Mouse (Mus musculus) lung, embryonic 14.5 days (tissue): ENCODE measurements around the gene Hoxa5. TPM values are rescaled to one million over a fixed set of nuclear protein-coding genes. Genes with fewer than 3 reads are reported as not detected.

Source experiments
- ATAC-seq: fragments of 200-750 bp; cut with Nextera tagmentation; 2 replicates; pipeline ENCODE4 v1.8.0; 2017; ENCODE audit warnings: mild to moderate bottlenecking, moderate TSS enrichment, moderate library complexity; ENCODE audit not compliant: insufficient read depth
- DNase-seq: peaks from one replicate; pipeline ENCODE4 v3.0.0-alpha.2; 2015
- H3K27ac ChIP-seq: fragments of 300-500 bp; sonication (generic); 2 replicates; pipeline ENCODE4 v1.5.1; 2014; ENCODE audit warnings: low read depth, mild to moderate bottlenecking, moderate library complexity
- H3K27me3 ChIP-seq: fragments of 300-500 bp; sonication (generic); 2 replicates; pipeline ENCODE4 v1.6.1; 2014; ENCODE audit warnings: low read length, control low read depth; ENCODE audit not compliant: insufficient read depth
- H3K36me3 ChIP-seq: fragments of 300-500 bp; sonication (generic); 2 replicates; pipeline ENCODE4 v1.6.1; 2014; ENCODE audit warnings: control low read depth; ENCODE audit not compliant: insufficient read depth
- H3K4me1 ChIP-seq: fragments of 300-500 bp; sonication (generic); 2 replicates; pipeline ENCODE4 v1.6.1; 2014; ENCODE audit warnings: antibody characterized with exemption, control low read depth; ENCODE audit not compliant: insufficient read depth
- H3K4me2 ChIP-seq: fragments of 300-500 bp; sonication (generic); 2 replicates; pipeline ENCODE4 v1.6.1; 2014; ENCODE audit warnings: mild to moderate bottlenecking
- H3K4me3 ChIP-seq: fragments of 300-500 bp; sonication (generic); 2 replicates; pipeline ENCODE4 v1.5.1; 2014; ENCODE audit warnings: low read depth, low read length
- H3K9ac ChIP-seq: fragments of 300-500 bp; sonication (generic); 2 replicates; pipeline ENCODE4 v1.6.1; 2014
- H3K9me3 ChIP-seq: fragments of 300-500 bp; sonication (generic); 2 replicates; pipeline ENCODE4 v1.6.1; 2016; ENCODE audit warnings: low read depth, low read length, control low read depth
- CTCF ChIP-seq: IDR thresholded peaks from 2 replicates; pipeline ENCODE4 v1.5.1; 2016; ENCODE audit warnings: antibody characterized with exemption, low read depth
- WGBS: fragments of 180-500 bp; shearing (Covaris S2); extraction: QIAGEN DNeasy Blood & Tissue Kit; methylation state at CpG from one replicate; pipeline ENCODE4 v1.1.7; 2014; 5-methylcytosine and 5-hydroxymethylcytosine counted together
- polyA plus RNA-seq: library from polyadenylated mRNA; unstranded; fragments of >200 nt; fragmentation: Nextera tagmentation; extraction: Ambion mirVana; gene quantifications from 2 replicates; pipeline ENCODE4 v1.2.1, GENCODE M21; 2014

Gene Hoxa5
- 58.3 and 58.5 TPM in 2 replicates for polyA plus RNA-seq

GRCm38 (mm10) chr6:52204050-52204752, at the start of gene Hoxa5:
TSS of gene Hoxa5 (minus strand) at chr6:52204587.
- H3K27me3 ChIP-seq: peaks cover 79% of the 10 kb centered on the region

GRCm38 (mm10) chr6:52253511-52254500, 49.4 kb upstream of the Hoxa5 start:
- Histone ChIP-seq H3K36me3 (no peaks in the 10 kb centered on the region), H3K4me3 (no peak overlapping the region), H3K27ac (no peak overlapping the region), H3K4me2 (peak overlapping the region; percentile 45), H3K4me1 (no peaks in the 10 kb centered on the region), H3K27me3 (peaks cover 95% of the 10 kb centered on the region), H3K9me3 (no peaks in the 10 kb centered on the region), H3K9ac (no peak overlapping the region)
- ATAC-seq (peak; percentile 41; the same call in 1 of the 2 replicates), DNase-seq (no peak)
- no peak for TF ChIP-seq CTCF
- WGBS: 1% methylated on average over 59 of the region's 59 CpGs

More at GRCm38 (mm10) chr6:52204050-52204752, at the start of gene Hoxa5:
- DNase-seq (peak; percentile 98), ATAC-seq (peak; percentile 88)
- peak within 1 kb of the TSS; percentile 87 for H3K4me2 ChIP-seq
- H3K27ac ChIP-seq: peak within 1 kb of the TSS; percentile 97
- H3K36me3 ChIP-seq: peaks cover 24% of the 10 kb centered on the region
- TF ChIP-seq CTCF: peak; percentile 78
- H3K9ac ChIP-seq: peak within 1 kb of the TSS; percentile 100
- WGBS: under 1% methylated on average over 65 of the region's 65 CpGs
- H3K9me3 ChIP-seq: no peaks in the 10 kb centered on the region
- H3K4me1 ChIP-seq: peaks cover 3% of the 10 kb centered on the region; the same call in 1 of the 2 replicates
- H3K4me3 ChIP-seq: peak within 1 kb of the TSS; percentile 90

- WGBS: 2% methylated on average over 35 of the region's 35 CpGs
- H3K4me3 ChIP-seq: 0 out of 2 replicates have a peak overlapping the region, but pooled peaks have one; percentile 3
- no peak for ATAC-seq
- no peaks in the 10 kb centered on the region for H3K9me3 ChIP-seq
- no peak for DNase-seq
- H3K36me3 ChIP-seq: no peaks in the 10 kb centered on the region
- H3K4me1 ChIP-seq: no peaks in the 10 kb centered on the region
- no peak overlapping the region for H3K27ac ChIP-seq
- no peak for TF ChIP-seq CTCF
- no peak overlapping the region; the same call in 1 of the 2 replicates for H3K4me2 ChIP-seq
- H3K9ac ChIP-seq: no peak overlapping the region
- peaks cover 95% of the 10 kb centered on the region for H3K27me3 ChIP-seq
Observed at GRCm38 (mm10) chr6:52252775-52253376, 48.5 kb upstream of the Hoxa5 start.

GRCm38 (mm10) chr6:52252016-52252774, 47.8 kb upstream of the Hoxa5 start:
- DNase-seq: no peak
- Histone ChIP-seq H3K4me1 (no peaks in the 10 kb centered on the region), H3K4me2 (no peak overlapping the region), H3K36me3 (no peaks in the 10 kb centered on the region), H3K9ac (no peak overlapping the region), H3K9me3 (no peaks in the 10 kb centered on the region), H3K27me3 (peaks cover 96% of the 10 kb centered on the region), H3K27ac (no peak overlapping the region), H3K4me3 (0 out of 2 replicates have a peak overlapping the region, but pooled peaks have one; percentile 3)
- ATAC-seq: no peak
- no peak for TF ChIP-seq CTCF
- WGBS: 6% methylated on average over 24 of the region's 24 CpGs

- peaks cover 97% of the 10 kb centered on the region for H3K27me3 ChIP-seq
- no peak overlapping the region for H3K27ac ChIP-seq
- no peaks in the 10 kb centered on the region for H3K4me1 ChIP-seq
- H3K4me2 ChIP-seq: no peak overlapping the region
- DNase-seq: no peak
- H3K4me3 ChIP-seq: no peak overlapping the region
- TF ChIP-seq CTCF: no peak
- H3K9ac ChIP-seq: no peak overlapping the region
- no peak for ATAC-seq
- no peaks in the 10 kb centered on the region for H3K36me3 ChIP-seq
- WGBS: 9% methylated on average over 7 of the region's 7 CpGs
- H3K9me3 ChIP-seq: no peaks in the 10 kb centered on the region
Observed at GRCm38 (mm10) chr6:52251177-52251879, 46.9 kb upstream of the Hoxa5 start.

GRCm38 (mm10) chr6:52249826-52250225, 45.4 kb upstream of the Hoxa5 start:
- DNase-seq: no peak

More at GRCm38 (mm10) chr6:52249826-52250225, 45.4 kb upstream of the Hoxa5 start:
- Histone ChIP-seq H3K36me3 (no peaks in the 10 kb centered on the region), H3K9ac (no peak overlapping the region), H3K4me1 (no peaks in the 10 kb centered on the region), H3K9me3 (no peaks in the 10 kb centered on the region), H3K4me2 (no peak overlapping the region), H3K4me3 (no peak overlapping the region), H3K27ac (no peak overlapping the region), H3K27me3 (peaks cover 99% of the 10 kb centered on the region)
- 4% methylated on average over 4 of the region's 4 CpGs for WGBS
- no peak for TF ChIP-seq CTCF
- ATAC-seq: no peak
